In the genomic region with DNA sequence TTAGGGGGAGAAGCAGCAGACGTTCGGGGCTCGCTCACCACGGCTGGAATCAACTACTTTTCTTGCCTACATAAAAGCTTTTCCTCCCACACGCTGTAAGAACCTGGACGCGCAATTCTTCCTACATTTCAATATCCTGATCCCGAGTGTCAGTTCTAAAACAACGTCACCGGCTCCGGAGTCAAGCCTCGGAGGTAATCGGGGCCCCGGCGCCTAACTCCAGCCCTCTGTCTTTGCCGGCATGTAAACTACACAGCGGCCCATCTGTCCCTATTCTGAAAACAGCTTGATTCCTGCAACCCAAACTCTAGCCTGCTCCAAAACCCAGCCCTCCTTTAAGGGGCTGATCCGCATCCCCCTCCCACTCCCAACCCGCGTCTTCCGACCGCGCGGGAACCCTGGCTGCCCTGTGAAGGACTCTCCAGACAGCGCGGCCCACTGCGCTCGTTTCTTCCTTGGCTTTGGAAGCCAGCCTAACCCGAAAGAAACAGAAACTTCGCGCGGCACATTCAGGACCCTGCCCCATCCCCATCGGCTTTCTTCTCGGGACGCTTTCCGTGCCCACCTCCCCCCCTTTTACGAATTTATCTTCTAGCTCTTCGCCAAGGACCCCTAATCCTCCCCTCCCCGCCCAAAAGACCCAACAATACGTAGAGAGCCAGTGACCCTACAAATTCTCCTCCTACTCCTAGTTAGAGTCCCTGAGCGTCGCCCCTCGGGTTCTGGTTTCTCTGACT, we compare ENCODE assay signal across 9 mouse cellular contexts. TPM values are rescaled to one million over a fixed set of nuclear protein-coding genes. Genes with fewer than 3 reads are reported as not detected.
DNase-seq lines count a peak whose midpoint lies in the region; ATAC-seq and TF ChIP-seq lines count a peak whose summit lies in the region.
"Had no signal": no experiment of that assay in that cellular context is flagged by ENCODE, and none has a peak within 500 bp of the region (broad histone marks: within the 10 kb centered on the region; RNA-seq: fewer than 3 reads in every experiment).

No protein-coding gene starts in this region.

- peaks cover 16% of the 10 kb centered on the region for H3K27me3 ChIP-seq in ES-Bruce4 (ENCODE audit: control insufficient read depth, insufficient read depth, low read length, poor library complexity, severe bottlenecking)
- peaks cover 9% of the 10 kb centered on the region for H3K27me3 ChIP-seq in heart, embryonic 15.5 days
- no peaks in the 10 kb centered on the region for H3K27me3 ChIP-seq in midbrain, embryonic 11.5 days (ENCODE audit: control insufficient read depth, insufficient read depth, low read length)
- H3K27me3 ChIP-seq in stomach, postnatal 0 days (ENCODE audit: control insufficient read depth, insufficient read depth, low read length), result no peaks in the 10 kb centered on the region

- H3K9me3 ChIP-seq in ES-Bruce4 (replicated peaks; ENCODE audit: control insufficient read depth, insufficient read depth, low read length, poor library complexity, severe bottlenecking), result no peaks in the 10 kb centered on the region
- H3K9me3 ChIP-seq in heart, embryonic 15.5 days (replicated peaks), result no peaks in the 10 kb centered on the region
- H3K9me3 ChIP-seq in midbrain, embryonic 11.5 days (ENCODE audit: control insufficient read depth, low read length), result no peaks in the 10 kb centered on the region
- no peaks in the 10 kb centered on the region for H3K9me3 ChIP-seq in stomach, postnatal 0 days (ENCODE audit: control insufficient read depth, low read length)

- H3K4me1 ChIP-seq in ES-Bruce4 (ENCODE audit: control insufficient read depth, insufficient read depth, low read length), result peaks cover 3% of the 10 kb centered on the region
- peaks cover 30% of the 10 kb centered on the region for H3K4me1 ChIP-seq in heart, embryonic 15.5 days (replicated peaks)
- peaks cover 41% of the 10 kb centered on the region for H3K4me1 ChIP-seq in midbrain, embryonic 11.5 days (ENCODE audit: control insufficient read depth, insufficient read depth, low read length)
- no peaks in the 10 kb centered on the region for H3K4me1 ChIP-seq in stomach, postnatal 0 days (replicated peaks; ENCODE audit: control insufficient read depth, insufficient read depth)

- H3K27ac ChIP-seq in ES-Bruce4 (ENCODE audit: insufficient read depth, low read length), result no peak overlapping the region
- H3K27ac ChIP-seq in heart, embryonic 15.5 days, result peak overlapping the region; percentile 95
- H3K27ac ChIP-seq in midbrain, embryonic 11.5 days (ENCODE audit: low read depth, low read length), result peak overlapping the region; percentile 95
- peak overlapping the region; percentile 96 for H3K27ac ChIP-seq in stomach, postnatal 0 days (replicated peaks)

- no peak for TF ChIP-seq EP300 in ES-Bruce4 (IDR thresholded peaks at IDR 0.05; ENCODE audit: insufficient read depth, low read depth, low read length)
- no peak for TF ChIP-seq EP300 in stomach, postnatal 0 days (optimal IDR thresholded peaks at IDR 0.05)

- TF ChIP-seq CTCF in ES-Bruce4 (IDR thresholded peaks at IDR 0.05; ENCODE audit: low read depth, low read length), result no peak
- no peak for TF ChIP-seq CTCF in stomach, postnatal 0 days (IDR thresholded peaks at IDR 0.05; ENCODE audit: low read depth)

- peak overlapping the region; percentile 95 for H3K4me2 ChIP-seq in heart, embryonic 15.5 days
- peak overlapping the region; percentile 94 for H3K4me2 ChIP-seq in midbrain, embryonic 11.5 days
- H3K4me2 ChIP-seq in stomach, postnatal 0 days (replicated peaks; ENCODE audit: low read depth), result peak overlapping the region; percentile 95

- no peak for ATAC-seq in heart, embryonic 15.5 days (replicated peaks; ENCODE audit: insufficient number of reproducible peaks, insufficient read depth, low FRiP score, low read depth)
- ATAC-seq in midbrain, embryonic 11.5 days (ENCODE audit: low FRiP score), result peak; percentile 8; the same call in 1 of the 2 replicates
- peak; percentile 33; the same call in 1 of the 2 replicates for ATAC-seq in stomach, postnatal 0 days (ENCODE audit: low FRiP score, low TSS enrichment)

- peak overlapping the region; percentile 55 for H3K9ac ChIP-seq in ES-Bruce4 (ENCODE audit: low read depth, poor library complexity, severe bottlenecking)
- peak overlapping the region; percentile 84 for H3K9ac ChIP-seq in heart, embryonic 15.5 days
- H3K9ac ChIP-seq in midbrain, embryonic 11.5 days (ENCODE audit: low read length), result peak overlapping the region; percentile 99
- H3K9ac ChIP-seq in stomach, postnatal 0 days (ENCODE audit: low read length), result peak overlapping the region; percentile 82

- under 1% methylated on average over 42 of the region's 43 CpGs for WGBS in heart, embryonic 15.5 days
- 1% methylated on average over 43 of the region's 43 CpGs for WGBS in midbrain, embryonic 11.5 days
- WGBS in stomach, postnatal 0 days, result under 1% methylated on average over 43 of the region's 43 CpGs

- no peak for TF ChIP-seq POLR2A in ES-Bruce4 (IDR thresholded peaks at IDR 0.05; ENCODE audit: insufficient read depth, low read length)

- H3K4me3 ChIP-seq in ES-Bruce4 (ENCODE audit: low read depth, low read length), result peak overlapping the region; percentile 66
- H3K4me3 ChIP-seq in heart, embryonic 15.5 days, result peak overlapping the region; percentile 81
- H3K4me3 ChIP-seq in midbrain, embryonic 11.5 days (ENCODE audit: low read depth, low read length), result peak overlapping the region; percentile 67
- H3K4me3 ChIP-seq in stomach, postnatal 0 days (ENCODE audit: low read depth, low read length), result peak overlapping the region; percentile 70

- H3K36me3 ChIP-seq in ES-Bruce4 (ENCODE audit: control insufficient read depth, insufficient read depth, low read length, poor library complexity, severe bottlenecking), result no peaks in the 10 kb centered on the region
- H3K36me3 ChIP-seq in heart, embryonic 15.5 days, result no peaks in the 10 kb centered on the region
- H3K36me3 ChIP-seq in midbrain, embryonic 11.5 days (ENCODE audit: control insufficient read depth, insufficient read depth, low read length), result no peaks in the 10 kb centered on the region
- H3K36me3 ChIP-seq in stomach, postnatal 0 days (ENCODE audit: control insufficient read depth, insufficient read depth, low read length), result no peaks in the 10 kb centered on the region

- peak; percentile 33 to 78 for DNase-seq in adrenal gland, adult (ENCODE audit: inconsistent age in 2 of 2, low spot score in 1 of 2)
- no peak for DNase-seq in adrenal gland, postnatal 4 days (ENCODE audit: low spot score in 2 of 2)
- DNase-seq in cerebellum, postnatal 36 days, result peak; percentile 37 to 51
- DNase-seq in layer of hippocampus, postnatal 36 days, result peak; percentile 51 to 61
- DNase-seq in midbrain, embryonic 11.5 days (ENCODE audit: low spot score, missing footprints), result peak; percentile 96
- DNase-seq in stomach, postnatal 0 days (ENCODE audit: low spot score), result peak; percentile 42

RNA-seq across cellular contexts. Expression of a gene that starts 1.4 kb away (rescaled TPM):
- 1 to 10 TPM; 6.4 to 6.8 TPM for total RNA-seq in adrenal gland, postnatal 4 days (2021)
- 12.3 and 14.3 TPM in 2 replicates for polyA plus RNA-seq in ES-Bruce4 (2011; ENCODE audit: insufficient read depth, insufficient read length, low read depth, missing spikeins)
- 4.6 and 6.6 TPM in 2 replicates for polyA plus RNA-seq in heart, embryonic 15.5 days (2015; fragmentation: Nextera tagmentation; extraction: Ambion mirVana)
- total RNA-seq in layer of hippocampus, postnatal 36 days (2021), result 10 to 100 TPM; 32.7 to 38.3 TPM
- polyA plus RNA-seq in midbrain, embryonic 11.5 days (2014; fragmentation: Nextera tagmentation; extraction: Ambion mirVana), result 20.2 and 20.3 TPM in 2 replicates
- 2.4 and 3.3 TPM in 2 replicates for polyA plus RNA-seq in stomach, postnatal 0 days (2015; fragmentation: Nextera tagmentation; extraction: Ambion mirVana)
- total RNA-seq: hematopoietic stem cell, adult 5-6 weeks had no signal

Comparison
In these comparisons a context has a peak if more than half of its experiments do, and no peak if none do; other contexts are left out.
1. DNase-seq: peak in adrenal gland, adult (2 of 2), cerebellum, postnatal 36 days (2 of 2), layer of hippocampus, postnatal 36 days (2 of 2), midbrain, embryonic 11.5 days (single experiment) and stomach, postnatal 0 days (single experiment); none in adrenal gland, postnatal 4 days (0 of 2).
2. Peak in every context shown above with its lines, with median percentiles within 50 percentile points of each other: H3K4me3 ChIP-seq, H3K9ac ChIP-seq and H3K4me2 ChIP-seq.